In the genomic region with DNA sequence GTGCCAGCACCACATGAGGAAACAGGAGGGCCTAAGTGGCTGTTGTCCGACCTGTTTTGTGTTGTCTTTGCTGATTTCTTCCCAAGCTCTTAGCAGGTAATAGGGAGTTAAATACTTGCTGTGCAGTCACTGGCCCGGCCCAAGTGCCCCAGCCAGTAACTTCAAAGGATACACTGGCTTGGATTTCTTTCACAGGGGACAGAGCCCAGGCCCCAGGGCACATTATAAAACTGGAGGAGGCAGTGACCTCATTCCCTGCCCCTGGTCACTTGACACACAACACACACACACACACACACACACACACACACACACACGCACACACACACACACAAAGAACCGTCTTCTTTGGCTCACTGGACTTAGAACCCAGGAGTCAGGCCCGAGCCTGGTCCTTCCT, we compare ENCODE assay signal across 16 mouse cellular contexts.
"Had no signal": no experiment of that assay in that cellular context is flagged by ENCODE, and none has a peak within 500 bp of the region (broad histone marks: within the 10 kb centered on the region; RNA-seq: fewer than 3 reads in every experiment).

No protein-coding gene starts in this region.

- DNase-seq: kidney, adult 9 months; left cerebral cortex, postnatal 4 days; lung, embryonic 14.5 days; lung, postnatal 10 days; lung, postnatal 4 days; midbrain, embryonic 14.5 days; right cerebral cortex, adult 18-20 months; right cerebral cortex, postnatal 25 days; thymus, postnatal 4 days had no signal

- H3K27ac ChIP-seq: intestine, embryonic 15.5 days; layer of hippocampus, adult 2 months; limb, embryonic 15.5 days; liver, embryonic 12.5 days; neural tube, embryonic 15.5 days had no signal

- H3K4me3 ChIP-seq: intestine, embryonic 15.5 days; layer of hippocampus, adult 2 months; limb, embryonic 15.5 days; liver, embryonic 12.5 days; midbrain, embryonic 10.5 days; myocyte; neural tube, embryonic 15.5 days had no signal

- ATAC-seq: intestine, embryonic 15.5 days; liver, embryonic 12.5 days had no signal

- H3K27me3 ChIP-seq: intestine, embryonic 15.5 days; limb, embryonic 15.5 days; liver, embryonic 12.5 days; neural tube, embryonic 15.5 days had no signal

- H3K4me2 ChIP-seq: intestine, embryonic 15.5 days; limb, embryonic 15.5 days; liver, embryonic 12.5 days; lung, embryonic 14.5 days; neural tube, embryonic 15.5 days had no signal

- H3K9ac ChIP-seq: intestine, embryonic 15.5 days; limb, embryonic 15.5 days; liver, embryonic 12.5 days; lung, embryonic 14.5 days; neural tube, embryonic 15.5 days had no signal

- H3K36me3 ChIP-seq: intestine, embryonic 15.5 days; limb, embryonic 15.5 days; liver, embryonic 12.5 days; midbrain, embryonic 10.5 days; neural tube, embryonic 15.5 days had no signal

- H3K9me3 ChIP-seq: intestine, embryonic 15.5 days; limb, embryonic 15.5 days; liver, embryonic 12.5 days; midbrain, embryonic 10.5 days; neural tube, embryonic 15.5 days had no signal
